Mouse (Mus musculus): ENCODE results near the gene Cdc5l. TPM values are rescaled to one million over a fixed set of nuclear protein-coding genes. Genes with fewer than 3 reads are reported as not detected.

Cdc5l gene
- total and polyA plus RNA-seq, 2 experiments: 3.5 to 15.5 TPM

GRCm38 (mm10) chr17:45394612-45395011 is 38.9 kb downstream of the Cdc5l start:
- WGBS: 80% methylated on average over 9 of the region's 9 CpGs
- no peaks in the 10 kb centered on the region for H3K4me1 ChIP-seq (ENCODE audit: control insufficient read depth, insufficient read depth, low read length)
- no peak overlapping the region for H3K27ac ChIP-seq (replicated peaks; ENCODE audit: insufficient read depth, low read depth, low read length)
- no peak overlapping the region for H3K9ac ChIP-seq (ENCODE audit: low read depth, low read length)
- peaks cover 38% of the 10 kb centered on the region for H3K36me3 ChIP-seq (ENCODE audit: control insufficient read depth, insufficient read depth, low read length)
- TF ChIP-seq POLR2A (IDR thresholded peaks at IDR 0.05; ENCODE audit: extremely low read depth, insufficient read depth, low read length) (no peak), CTCF (IDR thresholded peaks at IDR 0.05; ENCODE audit: low read depth, low read length) (no peak)
- no peaks in the 10 kb centered on the region; the same call in 1 of the 2 replicates for H3K79me2 ChIP-seq (ENCODE audit: control insufficient read depth, insufficient read depth, low read length)
- H3K27me3 ChIP-seq (ENCODE audit: control insufficient read depth, insufficient read depth, low read length): no peaks in the 10 kb centered on the region
- DNase-seq (ENCODE audit: extremely low read depth, low read depth, low spot score): no peak
- no peak overlapping the region for H3K4me3 ChIP-seq (ENCODE audit: insufficient read depth, low read depth, low read length)

GRCm38 (mm10) chr17:45393765-45394164 is 39.8 kb downstream of the Cdc5l start:
- H3K36me3 ChIP-seq (ENCODE audit: control insufficient read depth, insufficient read depth, low read length): peaks cover 33% of the 10 kb centered on the region

GRCm38 (mm10) chr17:45389896-45390295 is 43.6 kb downstream of the Cdc5l start:
- no peak overlapping the region for H3K4me3 ChIP-seq (ENCODE audit: insufficient read depth, low read depth, low read length)
- H3K27me3 ChIP-seq (ENCODE audit: control insufficient read depth, insufficient read depth, low read length): no peaks in the 10 kb centered on the region
- no peak overlapping the region for H3K9ac ChIP-seq (ENCODE audit: low read depth, low read length)
- TF ChIP-seq CTCF (IDR thresholded peaks at IDR 0.05; ENCODE audit: low read depth, low read length) (no peak), POLR2A (IDR thresholded peaks at IDR 0.05; ENCODE audit: extremely low read depth, insufficient read depth, low read length) (no peak)
- DNase-seq (ENCODE audit: extremely low read depth, low read depth, low spot score): no peak
- no peaks in the 10 kb centered on the region for H3K4me1 ChIP-seq (ENCODE audit: control insufficient read depth, insufficient read depth, low read length)
- H3K36me3 ChIP-seq (ENCODE audit: control insufficient read depth, insufficient read depth, low read length): peaks cover 30% of the 10 kb centered on the region
- no peaks in the 10 kb centered on the region for H3K79me2 ChIP-seq (ENCODE audit: control insufficient read depth, insufficient read depth, low read length)
- WGBS: 97% methylated on average over 5 of the region's 5 CpGs
- no peak overlapping the region for H3K27ac ChIP-seq (replicated peaks; ENCODE audit: insufficient read depth, low read depth, low read length)

More at GRCm38 (mm10) chr17:45393765-45394164, 39.8 kb downstream of the Cdc5l start:
- H3K79me2 ChIP-seq (ENCODE audit: control insufficient read depth, insufficient read depth, low read length): no peaks in the 10 kb centered on the region; the same call in 1 of the 2 replicates
- H3K4me3 ChIP-seq (ENCODE audit: insufficient read depth, low read depth, low read length): no peak overlapping the region
- H3K9ac ChIP-seq (ENCODE audit: low read depth, low read length): no peak overlapping the region
- no peak overlapping the region for H3K27ac ChIP-seq (replicated peaks; ENCODE audit: insufficient read depth, low read depth, low read length)
- WGBS: 92% methylated on average over 3 of the region's 3 CpGs
- H3K27me3 ChIP-seq (ENCODE audit: control insufficient read depth, insufficient read depth, low read length): no peaks in the 10 kb centered on the region
- H3K4me1 ChIP-seq (ENCODE audit: control insufficient read depth, insufficient read depth, low read length): no peaks in the 10 kb centered on the region
- DNase-seq (ENCODE audit: extremely low read depth, low read depth, low spot score): no peak
- TF ChIP-seq POLR2A (IDR thresholded peaks at IDR 0.05; ENCODE audit: extremely low read depth, insufficient read depth, low read length): no peak

- H3K9ac ChIP-seq (ENCODE audit: low read depth, low read length): no peak overlapping the region
- H3K27ac ChIP-seq (replicated peaks; ENCODE audit: insufficient read depth, low read depth, low read length): no peak overlapping the region
- H3K27me3 ChIP-seq (ENCODE audit: control insufficient read depth, insufficient read depth, low read length): no peaks in the 10 kb centered on the region
- DNase-seq (ENCODE audit: extremely low read depth, low read depth, low spot score): no peak
- WGBS: 87% methylated on average over 7 of the region's 7 CpGs
- no peaks in the 10 kb centered on the region for H3K4me1 ChIP-seq (ENCODE audit: control insufficient read depth, insufficient read depth, low read length)
- no peak overlapping the region for H3K4me3 ChIP-seq (ENCODE audit: insufficient read depth, low read depth, low read length)
- no peaks in the 10 kb centered on the region for H3K79me2 ChIP-seq (ENCODE audit: control insufficient read depth, insufficient read depth, low read length)
- H3K36me3 ChIP-seq (ENCODE audit: control insufficient read depth, insufficient read depth, low read length): peaks cover 14% of the 10 kb centered on the region
- TF ChIP-seq CTCF (IDR thresholded peaks at IDR 0.05; ENCODE audit: low read depth, low read length) (no peak), POLR2A (IDR thresholded peaks at IDR 0.05; ENCODE audit: extremely low read depth, insufficient read depth, low read length) (no peak)
Observed at GRCm38 (mm10) chr17:45386986-45387385, 46.6 kb downstream of the Cdc5l start.

- Histone ChIP-seq H3K4me3 (ENCODE audit: insufficient read depth, low read depth, low read length) (no peak overlapping the region), H3K36me3 (ENCODE audit: control insufficient read depth, insufficient read depth, low read length) (no peaks in the 10 kb centered on the region), H3K79me2 (ENCODE audit: control insufficient read depth, insufficient read depth, low read length) (no peaks in the 10 kb centered on the region), H3K27me3 (ENCODE audit: control insufficient read depth, insufficient read depth, low read length) (no peaks in the 10 kb centered on the region), H3K27ac (replicated peaks; ENCODE audit: insufficient read depth, low read depth, low read length) (no peak overlapping the region), H3K4me1 (ENCODE audit: control insufficient read depth, insufficient read depth, low read length) (no peaks in the 10 kb centered on the region), H3K9ac (ENCODE audit: low read depth, low read length) (no peak overlapping the region)
- TF ChIP-seq CTCF (IDR thresholded peaks at IDR 0.05; ENCODE audit: low read depth, low read length): no peak
- TF ChIP-seq POLR2A (IDR thresholded peaks at IDR 0.05; ENCODE audit: extremely low read depth, insufficient read depth, low read length): no peak
- DNase-seq (ENCODE audit: extremely low read depth, low read depth, low spot score): no peak
- 90% methylated on average over 3 of the region's 3 CpGs for WGBS
Observed at GRCm38 (mm10) chr17:45383305-45383704, 50.2 kb downstream of the Cdc5l start.

GRCm38 (mm10) chr17:45379271-45379784 is 54.2 kb downstream of the Cdc5l start:
- Histone ChIP-seq H3K9ac (ENCODE audit: low read depth, low read length) (no peak overlapping the region), H3K4me1 (ENCODE audit: control insufficient read depth, insufficient read depth, low read length) (no peaks in the 10 kb centered on the region), H3K36me3 (ENCODE audit: control insufficient read depth, insufficient read depth, low read length) (no peaks in the 10 kb centered on the region), H3K79me2 (ENCODE audit: control insufficient read depth, insufficient read depth, low read length) (no peaks in the 10 kb centered on the region), H3K27me3 (ENCODE audit: control insufficient read depth, insufficient read depth, low read length) (no peaks in the 10 kb centered on the region), H3K4me3 (ENCODE audit: insufficient read depth, low read depth, low read length) (no peak overlapping the region), H3K27ac (replicated peaks; ENCODE audit: insufficient read depth, low read depth, low read length) (no peak overlapping the region)
- TF ChIP-seq POLR2A (IDR thresholded peaks at IDR 0.05; ENCODE audit: extremely low read depth, insufficient read depth, low read length) (no peak), CTCF (IDR thresholded peaks at IDR 0.05; ENCODE audit: low read depth, low read length) (no peak)
- 84% methylated on average over 9 of the region's 9 CpGs for WGBS
- DNase-seq (ENCODE audit: extremely low read depth, low read depth, low spot score): no peak
